18 mouse cellular contexts compared by ENCODE assay signal in the genomic region with DNA sequence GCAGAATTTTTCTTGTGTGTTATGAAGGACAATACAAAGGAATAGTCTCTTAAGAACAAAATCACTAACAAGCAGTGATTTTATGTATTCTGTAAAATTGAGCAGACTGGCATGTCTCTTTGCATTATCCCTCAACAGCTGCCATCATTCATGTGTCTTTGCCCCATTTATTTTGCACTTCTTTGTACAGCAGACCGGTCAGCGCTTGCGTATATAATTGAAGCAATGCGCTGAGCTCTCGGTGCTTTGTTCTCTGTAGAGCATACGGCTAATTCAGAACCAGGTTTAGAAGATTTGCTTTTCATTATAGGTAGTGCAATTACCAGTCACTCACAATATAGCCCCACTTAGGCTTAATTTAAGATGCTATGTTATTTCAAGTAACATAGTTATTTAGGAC.
A peak's percentile ranks its signal among the peaks of the same experiment; 100 is the strongest.
DNase-seq lines count a peak whose midpoint lies in the region; ATAC-seq and TF ChIP-seq lines count a peak whose summit lies in the region.
"Had no signal": no experiment of that assay in that cellular context is flagged by ENCODE, and none has a peak within 500 bp of the region (broad histone marks: within the 10 kb centered on the region; RNA-seq: fewer than 3 reads in every experiment).

No protein-coding gene starts in this region.

- H3K4me3 ChIP-seq in hindbrain, embryonic 12.5 days = no peak overlapping the region
- H3K4me3 ChIP-seq in hindbrain, postnatal 0 days (ENCODE audit: low read length) = no peak overlapping the region
- H3K4me3 ChIP-seq in forebrain, embryonic 10.5 days = no peak overlapping the region
- H3K4me3 ChIP-seq in forebrain, postnatal 0 days (ENCODE audit: low read depth, low read length) = no peak overlapping the region
- H3K4me3 ChIP-seq: gastrocnemius, adult 2 months; heart, embryonic 12.5 days; limb, embryonic 15.5 days; liver, embryonic 15.5 days had no signal

- no peak overlapping the region for H3K9ac ChIP-seq in hindbrain, embryonic 12.5 days
- no peak overlapping the region for H3K9ac ChIP-seq in hindbrain, postnatal 0 days (replicated peaks; ENCODE audit: low read length)
- H3K9ac ChIP-seq in forebrain, postnatal 0 days = no peak overlapping the region
- H3K9ac ChIP-seq: heart, embryonic 12.5 days; limb, embryonic 15.5 days; liver, embryonic 15.5 days had no signal

- DNase-seq in hindbrain, postnatal 0 days (ENCODE audit: low spot score) = no peak
- DNase-seq in brain, embryonic 14.5 days (ENCODE audit: low read depth) = peak; percentile 84
- DNase-seq in forebrain, embryonic 10.5 days (ENCODE audit: extremely low spot score, low spot score) = no peak
- peak; percentile 14 for DNase-seq in forebrain, postnatal 0 days
- no peak for DNase-seq in left cerebral cortex, postnatal 14 days (ENCODE audit: low spot score in 2 of 2)
- no peak for DNase-seq in kidney, adult 18-20 months
- no peak for DNase-seq in lung, postnatal 4 days
- DNase-seq: cerebellum, adult 8-10 months; gastrocnemius, adult 2 months; heart, adult 11 months; heart, postnatal 14 days; kidney, adult 11 months; thymus, postnatal 14 days had no signal

- intact Hi-C loops in left cerebral cortex, postnatal 14 days (cut with DNase I) = no loop called here

- H3K36me3 ChIP-seq in hindbrain, embryonic 12.5 days = no peaks in the 10 kb centered on the region
- no peaks in the 10 kb centered on the region for H3K36me3 ChIP-seq in hindbrain, postnatal 0 days (ENCODE audit: insufficient read depth, low read length)
- H3K36me3 ChIP-seq in forebrain, embryonic 10.5 days (replicated peaks) = no peaks in the 10 kb centered on the region
- H3K36me3 ChIP-seq in forebrain, postnatal 0 days (ENCODE audit: insufficient read depth) = no peaks in the 10 kb centered on the region
- H3K36me3 ChIP-seq: heart, embryonic 12.5 days; limb, embryonic 15.5 days; liver, embryonic 15.5 days had no signal

- H3K27ac ChIP-seq in hindbrain, embryonic 12.5 days = no peak overlapping the region
- H3K27ac ChIP-seq in hindbrain, postnatal 0 days = no peak overlapping the region
- H3K27ac ChIP-seq in forebrain, embryonic 10.5 days = peak overlapping the region; percentile 53; the same call in 1 of the 2 replicates
- H3K27ac ChIP-seq in forebrain, postnatal 0 days (ENCODE audit: low read depth, low read length) = no peak overlapping the region
- H3K27ac ChIP-seq: gastrocnemius, adult 2 months; kidney, postnatal 0 days; limb, embryonic 15.5 days; liver, embryonic 15.5 days had no signal

- H3K9me3 ChIP-seq in hindbrain, embryonic 12.5 days (replicated peaks) = no peaks in the 10 kb centered on the region
- H3K9me3 ChIP-seq in hindbrain, postnatal 0 days (ENCODE audit: low read length) = no peaks in the 10 kb centered on the region
- no peaks in the 10 kb centered on the region for H3K9me3 ChIP-seq in forebrain, embryonic 10.5 days
- no peaks in the 10 kb centered on the region for H3K9me3 ChIP-seq in forebrain, postnatal 0 days (ENCODE audit: low read length)
- H3K9me3 ChIP-seq: heart, embryonic 12.5 days; limb, embryonic 15.5 days; liver, embryonic 15.5 days had no signal

- TF ChIP-seq CTCF in hindbrain, postnatal 0 days (IDR thresholded peaks at IDR 0.05; ENCODE audit: low read depth) = no peak
- no peak for TF ChIP-seq CTCF in brain, embryonic 14.5 days (IDR thresholded peaks at IDR 0.05; ENCODE audit: borderline replicate concordance, extremely low read depth, insufficient read depth, insufficient read length)
- TF ChIP-seq CTCF in forebrain, postnatal 0 days (IDR thresholded peaks at IDR 0.05; ENCODE audit: low read depth) = no peak

- H3K4me2 ChIP-seq in hindbrain, embryonic 12.5 days (replicated peaks) = no peak overlapping the region
- H3K4me2 ChIP-seq in hindbrain, postnatal 0 days (ENCODE audit: low read depth, low read length) = no peak overlapping the region
- no peak overlapping the region for H3K4me2 ChIP-seq in forebrain, postnatal 0 days (ENCODE audit: low read depth)
- H3K4me2 ChIP-seq: heart, embryonic 12.5 days; limb, embryonic 15.5 days; liver, embryonic 15.5 days had no signal

- H3K27me3 ChIP-seq in hindbrain, embryonic 12.5 days = no peaks in the 10 kb centered on the region
- H3K27me3 ChIP-seq in hindbrain, postnatal 0 days (ENCODE audit: insufficient read depth, low read length) = no peaks in the 10 kb centered on the region
- no peaks in the 10 kb centered on the region for H3K27me3 ChIP-seq in forebrain, embryonic 10.5 days (ENCODE audit: poor library complexity, severe bottlenecking)
- H3K27me3 ChIP-seq in forebrain, postnatal 0 days (ENCODE audit: insufficient read depth, low read length) = no peaks in the 10 kb centered on the region
- H3K27me3 ChIP-seq: heart, embryonic 12.5 days; limb, embryonic 15.5 days had no signal

- TF ChIP-seq POLR2A in brain, embryonic 14.5 days (IDR thresholded peaks at IDR 0.05; ENCODE audit: borderline replicate concordance, extremely low read depth, insufficient read depth, insufficient read length, poor library complexity, severe bottlenecking) = no peak

- no peaks in the 10 kb centered on the region for H3K4me1 ChIP-seq in hindbrain, embryonic 12.5 days
- H3K4me1 ChIP-seq in hindbrain, postnatal 0 days (ENCODE audit: insufficient read depth, low read length) = no peaks in the 10 kb centered on the region
- H3K4me1 ChIP-seq in forebrain, embryonic 10.5 days = peaks cover 27% of the 10 kb centered on the region
- H3K4me1 ChIP-seq in forebrain, postnatal 0 days (ENCODE audit: insufficient read depth) = no peaks in the 10 kb centered on the region
- H3K4me1 ChIP-seq: heart, embryonic 12.5 days; limb, embryonic 15.5 days; liver, embryonic 15.5 days had no signal

- WGBS in hindbrain, embryonic 12.5 days = 53% methylated on average over 6 of the region's 6 CpGs
- 49% methylated on average over 6 of the region's 6 CpGs for WGBS in hindbrain, postnatal 0 days
- WGBS in forebrain, embryonic 10.5 days = 28% methylated on average over 6 of the region's 6 CpGs
- WGBS in forebrain, postnatal 0 days = 11% methylated on average over 6 of the region's 6 CpGs

- ATAC-seq in hindbrain, embryonic 12.5 days (ENCODE audit: low FRiP score) = peak; percentile 76; the same call in 1 of the 2 replicates
- no peak for ATAC-seq in hindbrain, postnatal 0 days
- ATAC-seq in forebrain, postnatal 0 days = no peak

Comparison
In these comparisons a context has a peak if more than half of its experiments do, and no peak if none do; other contexts are left out.
1. DNase-seq: peak in brain, embryonic 14.5 days (single experiment) and forebrain, postnatal 0 days (single experiment); none in hindbrain, postnatal 0 days (single experiment), forebrain, embryonic 10.5 days (single experiment), left cerebral cortex, postnatal 14 days (0 of 2), kidney, adult 18-20 months (single experiment) and lung, postnatal 4 days (0 of 2).